Mouse (Mus musculus) frontal cortex, postnatal 10 days (tissue): ENCODE measurements at regions not wholly inside any gene's neighbourhood (a gene's known extent, or its start where the extent isn't known, plus 50 kb on each side); places are given as distances from the start of the nearest gene placed in this dataset.

Experiments used
- DNase-seq, 2 experiments: peaks; one replicate each; pipeline ENCODE4 v3.0.0; 2022; ENCODE audit warnings: low spot score in 2 of 2, mixed read lengths in 1 of 2

DNA sequence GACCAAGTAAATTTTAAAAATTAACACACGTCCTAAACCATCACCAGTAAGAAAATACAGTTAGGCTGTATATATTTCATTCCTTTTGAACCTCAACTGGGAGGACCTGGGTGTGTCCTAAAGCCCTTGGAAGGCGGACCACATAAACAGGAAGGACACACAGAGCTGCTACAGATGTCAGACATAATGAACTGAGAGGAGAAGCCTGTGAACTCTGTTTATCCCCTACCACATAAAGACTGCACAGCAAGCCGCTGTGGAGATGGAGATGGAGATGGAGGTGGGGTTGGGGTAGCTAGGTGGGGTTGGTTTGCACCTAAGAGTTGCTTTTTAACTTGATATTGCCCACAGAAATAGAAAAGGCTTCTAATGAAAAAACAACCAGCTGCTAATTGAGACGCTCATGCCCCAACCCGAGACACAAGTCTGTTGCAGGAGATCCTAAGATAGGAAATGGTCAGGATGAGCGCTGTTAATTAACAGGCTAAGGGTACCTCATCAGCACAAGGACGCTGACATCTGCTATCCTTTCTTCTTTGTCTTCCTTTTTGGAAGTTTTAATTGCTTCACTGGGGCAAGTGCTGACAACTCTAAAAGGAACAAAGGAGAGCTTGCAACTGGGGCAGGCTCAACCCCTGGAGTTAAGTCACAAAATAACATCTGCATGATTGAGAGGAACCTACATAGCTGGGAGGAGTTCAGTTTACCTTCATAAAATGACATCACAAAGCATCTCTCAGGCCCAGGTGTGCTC, 119.3 kb upstream of the Lyplal1 start:
- DNase-seq = no peak

DNA sequence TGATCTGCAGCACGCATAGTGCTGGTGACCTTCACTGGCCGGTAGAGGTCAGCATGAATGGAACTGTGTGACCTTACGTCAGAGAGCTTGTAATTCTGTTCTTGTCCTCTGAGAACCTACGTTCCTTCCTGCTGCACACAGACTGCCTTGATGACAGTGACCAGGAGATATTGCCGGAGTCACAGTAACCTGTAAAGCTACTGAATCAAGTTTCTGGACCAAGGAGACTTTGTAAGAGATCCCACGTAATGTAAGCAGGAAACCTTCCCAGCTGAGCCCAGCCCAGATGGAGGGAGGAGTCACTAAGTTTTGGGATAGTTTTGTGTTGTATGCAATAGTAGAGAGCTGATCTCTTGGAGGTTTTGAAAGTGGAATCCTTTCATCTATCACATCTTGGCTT, 117.4 kb upstream of the Lyplal1 start:
- no peak for DNase-seq

DNA sequence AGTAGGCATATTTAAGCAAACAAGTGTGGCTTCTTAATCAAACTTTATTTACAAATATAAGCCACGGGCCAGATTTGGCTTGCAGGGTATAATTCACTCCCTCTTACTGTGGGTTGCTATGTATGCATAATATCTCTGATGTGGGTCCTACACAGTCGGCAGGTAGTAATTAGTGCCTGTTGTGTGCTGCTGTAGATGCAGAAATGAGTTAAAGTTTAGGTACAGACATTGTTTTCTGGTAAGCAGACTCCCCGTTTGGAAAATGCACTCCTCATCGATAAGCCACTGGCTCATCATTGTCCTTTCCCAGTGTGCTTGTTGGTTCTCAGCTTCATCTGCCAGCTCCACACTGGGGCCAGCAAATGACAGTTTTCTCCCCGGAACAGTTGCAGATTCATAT, 113.4 kb upstream of the Lyplal1 start:
- DNase-seq = no peak

DNA sequence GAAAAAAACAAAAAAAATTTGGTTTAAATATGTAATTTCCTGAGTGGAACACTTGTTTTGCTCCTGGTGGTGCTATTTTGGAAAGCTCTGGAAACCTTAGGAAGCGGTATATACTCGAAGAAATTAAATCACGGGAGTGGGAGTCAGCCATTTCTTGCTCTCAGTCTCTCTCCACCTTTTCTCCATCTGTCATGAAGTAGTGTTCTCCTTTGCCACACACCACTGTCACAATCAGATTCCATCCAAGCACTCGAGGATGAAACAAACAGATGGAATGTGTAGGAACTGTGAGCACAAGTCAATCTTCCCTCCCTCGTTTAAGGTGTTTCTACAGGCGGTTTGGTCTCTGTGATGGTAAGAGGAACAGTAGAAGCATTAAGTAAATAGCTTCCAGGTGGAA, 112.7 kb upstream of the Lyplal1 start:
- no peak for DNase-seq

DNA sequence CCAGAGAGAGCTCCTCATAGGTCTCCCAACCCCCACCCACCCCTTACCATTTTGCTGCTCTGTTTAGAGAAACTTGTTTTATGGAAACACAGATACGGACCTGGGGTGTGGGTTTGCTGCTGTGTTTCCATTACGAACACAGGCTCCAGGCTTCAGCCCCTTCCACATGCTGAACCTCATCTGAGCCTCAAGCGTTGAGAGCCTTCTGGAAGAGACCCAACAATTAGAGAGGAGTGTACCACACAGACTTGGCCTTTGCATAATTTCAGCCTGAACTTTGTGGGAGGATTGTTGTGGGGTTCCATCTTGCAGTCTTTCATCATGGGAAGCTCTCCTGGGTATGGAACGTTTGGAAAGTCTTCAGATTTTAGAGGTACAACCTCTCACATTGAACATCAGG, 111.3 kb upstream of the Lyplal1 start:
- no peak for DNase-seq

DNA sequence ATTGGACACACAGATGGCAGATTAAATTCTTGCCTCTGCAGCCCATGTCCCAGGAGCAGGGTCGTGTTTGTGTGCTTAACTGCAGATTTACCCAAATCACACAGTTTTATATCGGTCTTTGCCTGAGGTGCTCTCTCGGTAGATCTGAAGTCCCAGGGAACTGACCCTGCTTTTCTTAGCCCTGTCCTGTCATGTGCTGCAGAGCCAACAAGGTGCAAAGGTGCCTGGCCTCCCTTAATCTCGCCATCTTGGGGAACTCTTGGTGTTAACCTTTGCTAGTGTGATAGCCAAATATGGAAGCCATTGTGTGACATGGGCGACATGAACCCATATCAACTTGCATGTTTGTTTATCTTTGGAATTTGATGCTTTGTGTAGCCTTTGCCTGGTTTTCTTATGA, 107.1 kb upstream of the Lyplal1 start:
- DNase-seq = no peak

DNA sequence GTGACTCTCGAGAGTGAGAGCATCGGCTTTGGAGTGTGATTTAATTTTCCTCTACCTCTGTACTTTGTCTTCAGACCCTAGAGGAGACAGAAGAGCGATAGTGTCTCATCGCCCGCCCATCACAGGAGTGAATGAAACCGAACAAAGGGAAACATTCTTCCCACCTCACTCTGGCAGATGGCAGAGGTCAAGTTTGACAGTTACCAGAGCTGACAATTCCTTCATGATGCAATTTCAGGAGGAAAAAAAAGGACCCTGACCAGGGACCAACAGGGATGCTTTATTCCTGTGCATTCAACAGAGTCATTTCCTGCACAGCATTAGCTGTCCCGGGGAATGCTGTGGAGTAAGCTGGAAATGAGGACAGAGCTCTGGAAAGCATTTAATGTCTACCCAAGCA, 106.3 kb upstream of the Lyplal1 start:
- DNase-seq = no peak

DNA sequence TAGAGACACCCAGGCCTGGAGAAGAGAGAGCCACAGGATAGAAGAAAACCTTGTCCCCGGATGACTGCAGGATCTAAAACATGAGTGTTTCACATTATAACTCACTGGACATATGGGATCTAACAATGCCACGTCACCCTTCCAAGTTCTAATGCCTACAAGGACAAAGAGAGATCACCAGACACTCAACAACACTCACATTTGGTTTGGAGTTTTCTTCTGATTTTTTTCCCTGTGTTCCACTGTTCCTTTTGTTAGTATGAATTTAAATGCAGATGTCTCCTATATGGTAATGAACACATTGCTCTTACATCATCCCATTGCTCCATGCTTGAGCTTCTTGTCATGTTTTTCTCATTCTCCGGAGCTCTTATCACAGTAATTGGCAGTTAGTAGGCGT, 101.9 kb upstream of the Lyplal1 start:
- no peak for DNase-seq

DNA sequence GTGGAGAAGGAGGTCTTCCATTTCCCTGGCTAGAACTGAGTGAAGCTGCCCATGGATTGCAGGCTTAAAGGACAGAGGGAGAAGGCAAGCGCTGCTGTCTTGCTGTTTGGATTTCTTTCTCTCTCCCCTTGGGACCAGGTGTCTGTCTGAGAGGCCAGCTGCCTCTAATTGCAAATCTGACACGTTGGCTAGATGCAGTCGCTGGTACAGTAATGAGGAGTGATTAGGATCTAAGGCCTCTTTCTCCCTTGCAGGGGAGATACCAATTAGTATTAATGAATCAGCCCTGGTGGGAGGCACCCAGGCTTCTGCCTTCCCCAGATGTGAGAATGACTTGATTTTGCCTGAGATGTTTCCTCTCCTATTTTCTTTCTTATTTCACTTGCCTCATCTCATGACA, 100.1 kb upstream of the Lyplal1 start:
- DNase-seq = no peak

DNA sequence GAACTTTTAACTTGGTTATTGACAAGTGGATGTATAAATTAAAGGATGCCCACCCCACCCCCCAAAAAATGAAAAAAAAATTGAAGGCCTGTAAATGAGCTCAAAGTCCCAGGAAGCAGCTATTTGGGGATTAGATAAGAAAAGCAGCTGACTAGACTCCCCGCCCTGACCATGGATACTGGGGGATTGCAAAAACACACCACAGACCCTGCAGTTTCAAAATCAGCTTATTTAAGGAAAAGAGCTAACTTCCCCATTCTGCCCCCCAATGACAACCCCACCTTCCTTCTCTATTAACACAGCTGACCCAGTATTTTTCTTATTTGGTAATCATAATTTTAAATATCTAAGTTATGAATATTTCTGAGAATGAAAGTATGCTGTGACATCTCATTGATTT, 87.0 kb upstream of the Lyplal1 start:
- no peak for DNase-seq

DNA sequence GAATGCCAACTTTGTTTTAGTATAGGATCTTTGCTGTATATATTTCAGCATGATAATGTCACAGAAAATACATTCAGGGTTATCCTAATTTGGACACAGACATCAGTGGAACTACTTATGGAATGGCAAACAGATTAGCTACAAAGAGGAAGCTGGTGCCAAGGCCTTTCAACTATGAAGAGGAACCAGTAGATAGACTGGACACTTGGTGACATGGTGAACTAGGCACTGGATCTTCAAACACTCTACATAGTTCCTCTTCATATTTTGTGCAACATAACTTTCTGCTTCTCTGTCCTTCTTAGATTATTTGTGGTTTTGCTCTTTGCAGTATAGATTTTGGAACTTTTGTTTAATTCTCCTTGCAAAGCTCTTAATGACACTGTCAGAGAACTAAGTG, 85.4 kb upstream of the Lyplal1 start:
- DNase-seq = no peak

DNA sequence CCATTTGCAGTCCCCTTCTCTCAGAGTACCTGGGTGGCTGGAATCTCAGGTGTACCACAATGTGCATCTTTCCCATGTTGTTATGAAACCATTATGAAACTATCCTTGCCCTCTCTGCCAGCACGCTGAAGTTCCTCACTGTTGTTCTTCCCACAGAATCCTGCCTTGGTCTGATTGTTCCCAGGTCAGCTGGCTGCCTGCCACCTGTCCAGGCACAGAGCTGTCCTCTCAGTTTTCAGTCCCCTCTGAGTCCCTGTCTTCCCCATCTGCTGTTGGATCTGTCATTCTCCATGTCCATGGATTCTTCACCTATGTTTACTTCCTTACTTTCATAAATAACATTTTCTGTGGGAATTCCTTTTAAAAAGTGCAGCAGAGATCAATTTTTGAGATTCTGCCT, 81.3 kb upstream of the Lyplal1 start:
- DNase-seq = no peak

DNA sequence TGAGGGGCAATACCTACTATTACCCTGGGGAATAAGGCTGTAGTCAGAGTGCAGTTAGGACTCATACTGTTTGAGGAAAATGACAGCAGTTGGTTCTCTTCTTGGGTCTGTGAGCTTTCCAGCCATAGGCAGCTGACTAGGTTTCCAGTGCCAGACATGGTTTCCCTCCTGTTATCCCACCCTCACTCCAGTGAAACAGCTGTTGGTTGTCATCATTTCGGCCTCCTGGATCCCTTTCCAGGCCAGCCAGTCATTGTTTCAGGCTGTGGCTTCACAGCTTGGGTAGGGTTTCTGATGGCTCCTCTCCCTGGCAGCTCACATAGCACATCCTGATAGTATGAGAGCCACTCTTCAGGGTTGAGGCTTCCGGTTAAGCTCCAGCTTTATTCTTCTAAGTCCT, 79.9 kb upstream of the Lyplal1 start:
- DNase-seq = no peak

DNA sequence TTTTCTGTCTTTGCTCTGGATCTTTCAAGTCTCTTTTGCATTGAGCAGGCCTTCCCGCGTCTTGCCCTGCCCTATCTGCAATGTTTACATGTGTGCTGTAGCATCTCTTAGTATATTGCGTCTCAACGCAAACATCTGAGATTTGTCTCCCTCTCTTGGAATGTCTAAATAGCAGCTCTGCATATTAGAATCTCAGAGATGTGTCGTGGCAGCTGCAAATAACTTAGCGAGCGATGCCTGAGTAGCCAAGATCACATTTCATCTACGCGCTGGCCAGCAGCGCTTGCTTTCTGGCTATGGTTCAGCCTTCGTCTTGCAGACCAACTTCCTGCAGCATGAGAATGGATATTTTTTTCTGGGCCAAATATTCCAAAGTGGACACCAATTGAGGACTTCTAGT, 72.3 kb upstream of the Lyplal1 start:
- DNase-seq = no peak

DNA sequence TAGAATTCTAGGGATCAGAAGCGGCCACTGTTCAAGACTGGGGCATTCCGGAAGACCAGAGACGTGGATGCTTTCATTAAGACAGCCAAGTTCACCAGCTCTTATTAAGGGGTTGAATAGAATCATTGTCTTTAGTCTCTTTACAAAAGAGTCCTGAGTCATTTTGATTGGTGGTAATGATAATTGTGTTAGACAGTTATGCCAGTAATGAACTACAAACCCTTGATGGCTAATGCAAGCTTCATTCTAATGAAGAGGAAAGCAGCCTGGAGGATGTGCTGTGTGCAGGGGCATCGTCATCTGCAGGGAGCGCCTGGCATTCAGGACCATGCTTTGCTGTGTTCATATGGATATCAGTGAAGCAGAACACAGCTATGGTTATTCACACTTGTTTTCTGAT, 70.3 kb upstream of the Lyplal1 start:
- DNase-seq = no peak

DNA sequence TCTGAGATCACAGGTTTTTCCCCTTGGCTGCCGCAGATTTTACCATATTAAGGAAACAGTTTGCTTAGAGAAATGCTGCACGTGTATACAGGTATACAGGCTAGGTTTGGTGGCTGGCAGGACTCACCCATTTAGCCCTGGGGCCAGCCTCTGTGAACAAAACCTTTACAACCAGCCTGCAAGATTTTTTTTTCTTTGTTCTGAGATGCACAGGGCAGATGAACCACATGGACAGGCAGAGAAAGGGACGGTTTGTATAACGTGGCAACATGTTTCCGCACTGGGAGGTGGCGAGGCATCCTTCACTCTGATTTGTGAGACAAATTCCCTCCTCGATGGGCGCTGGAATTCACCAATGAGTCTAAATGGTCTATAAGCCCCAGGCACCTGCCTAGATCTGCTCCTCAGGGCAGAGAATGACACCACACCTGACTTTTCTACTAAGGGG, 66.1 kb upstream of the Lyplal1 start:
- no peak for DNase-seq

DNA sequence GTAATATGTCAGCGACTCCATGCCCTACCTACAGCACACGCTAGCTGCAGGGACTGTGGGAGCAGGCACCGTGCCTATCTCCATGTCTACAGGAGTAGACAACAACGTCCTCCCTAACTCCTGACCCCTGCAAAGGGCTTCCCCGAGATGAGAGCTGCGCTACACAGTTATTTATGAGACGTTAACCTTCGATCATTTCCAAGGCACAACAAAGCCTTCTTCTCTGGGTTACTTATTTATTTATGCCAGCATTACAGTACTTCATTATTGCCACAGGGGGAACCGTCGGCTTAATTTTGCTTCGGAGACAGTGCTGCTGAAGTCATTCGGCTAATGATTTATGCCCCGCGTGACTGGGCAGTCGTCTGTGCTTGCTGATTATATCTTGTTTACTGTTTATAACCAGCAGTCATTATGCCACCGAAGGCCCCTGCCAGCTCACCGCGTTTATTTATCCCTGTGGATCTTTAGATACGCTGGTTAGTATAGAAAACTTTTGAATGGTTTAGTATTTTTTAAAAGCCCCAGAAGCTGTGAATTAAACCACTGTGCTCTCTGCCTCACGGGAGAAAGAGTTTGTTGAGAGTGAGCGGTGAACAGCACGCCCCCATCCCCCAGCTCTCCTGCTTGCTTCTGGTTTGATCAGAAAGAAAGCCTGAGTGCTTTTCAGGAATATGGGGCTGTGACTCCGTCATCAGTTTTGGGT, 65.5 kb upstream of the Lyplal1 start:
- DNase-seq = peak; percentile 10 to 28

DNA sequence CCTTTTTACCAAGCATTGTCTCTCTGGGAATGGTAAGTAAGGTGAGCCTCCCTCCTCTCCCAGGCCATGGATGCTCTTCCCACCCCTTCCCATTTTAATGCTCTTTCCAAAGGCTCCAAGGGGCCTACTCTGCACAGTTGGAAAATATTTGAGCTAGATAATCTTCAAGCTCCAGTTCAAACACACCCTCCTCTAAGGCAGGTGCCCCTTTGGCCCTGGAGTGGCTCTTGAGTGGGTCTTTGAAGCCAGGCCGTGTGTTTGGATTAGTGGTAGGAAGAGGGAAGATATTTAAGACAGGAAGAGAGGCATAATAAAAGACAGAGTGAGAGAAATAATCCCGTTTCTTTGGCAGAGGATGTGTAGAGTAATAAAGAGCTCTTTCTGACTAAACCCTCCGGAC, 59.9 kb upstream of the Lyplal1 start:
- DNase-seq = no peak

DNA sequence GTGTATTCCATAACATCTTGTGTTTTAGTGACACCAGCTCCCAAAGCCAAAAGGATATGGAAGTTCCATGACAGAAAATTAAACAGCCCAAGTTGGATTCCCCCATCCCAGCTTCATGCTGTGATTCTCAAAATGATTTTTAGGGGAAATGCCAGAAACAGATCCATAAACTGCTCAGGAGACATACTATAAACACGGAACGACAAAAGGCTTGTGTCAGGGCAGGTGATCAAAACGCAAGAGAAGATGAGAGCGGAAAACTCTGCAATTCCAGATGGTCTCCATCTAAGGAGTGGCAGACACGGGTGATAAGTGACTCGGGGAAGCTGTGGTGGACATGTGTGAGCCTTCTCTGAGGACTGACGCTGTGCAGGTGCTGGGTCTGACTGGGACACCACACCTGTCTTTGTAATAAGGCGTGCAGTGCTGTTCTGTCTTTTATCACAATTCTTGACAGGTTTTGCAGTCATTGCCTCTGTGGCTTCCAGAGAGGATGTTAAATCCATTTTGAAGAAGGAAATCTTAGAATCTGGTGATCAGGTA, 56.4 kb upstream of the Lyplal1 start:
- DNase-seq = no peak

DNA sequence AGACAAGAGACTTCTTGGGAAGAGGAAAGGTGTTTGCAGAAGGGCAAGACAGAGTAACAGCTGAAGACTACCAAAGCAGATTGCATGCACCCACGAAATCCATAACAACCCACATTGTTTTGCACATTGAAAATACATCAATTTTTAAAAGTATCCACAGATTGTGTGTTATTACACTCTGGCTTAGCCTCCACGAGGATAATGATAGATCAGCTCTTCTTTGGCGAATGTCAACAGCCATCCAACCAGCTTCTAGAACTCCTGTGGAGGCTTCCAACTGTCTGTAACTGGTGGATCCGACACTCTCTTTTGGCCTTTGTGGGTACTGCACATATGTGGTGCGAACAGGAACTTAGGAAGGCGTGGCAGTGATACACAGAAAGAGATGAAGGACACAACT, 54.6 kb upstream of the Lyplal1 start:
- no peak for DNase-seq
